Mouse (Mus musculus): ENCODE results near the gene Scgb1b19. TPM values are rescaled to one million over a fixed set of nuclear protein-coding genes. Genes with fewer than 3 reads are reported as not detected.
"Not testable (repeated sequence)": the region's sequence is repeated elsewhere in the genome, so short reads cannot be mapped to it uniquely, and the experiment has no call there.

Scgb1b19 gene
- not detected in 2 replicates for polyA plus RNA-seq (2015; fragmentation: Nextera tagmentation; extraction: Ambion mirVana)

GRCm38 (mm10) chr7:33286991-33287390 lies at the start of gene Scgb1b19:
Gene Scgb1b19, plus strand, starts transcription at chr7:33287291.
- not testable (repeated sequence) for ATAC-seq (ENCODE audit: insufficient number of reproducible peaks, insufficient read depth, low FRiP score, low TSS enrichment, low read depth); H3K27me3 ChIP-seq; H3K27ac ChIP-seq; H3K4me2 ChIP-seq; H3K9ac ChIP-seq; H3K9me3 ChIP-seq; H3K4me1 ChIP-seq; H3K4me3 ChIP-seq; H3K36me3 ChIP-seq
- WGBS, result 58% methylated on average over 3 of the region's 3 CpGs

GRCm38 (mm10) chr7:33280238-33280637 lies 6.9 kb upstream of the Scgb1b19 start, which contains the start of gene Scgb2b19:
Gene Scgb2b19, minus strand, starts transcription at chr7:33280338.
- H3K27me3 ChIP-seq; H3K4me3 ChIP-seq; H3K36me3 ChIP-seq; H3K4me1 ChIP-seq; H3K27ac ChIP-seq; H3K9me3 ChIP-seq; ATAC-seq (ENCODE audit: insufficient number of reproducible peaks, insufficient read depth, low FRiP score, low TSS enrichment, low read depth); H3K4me2 ChIP-seq; H3K9ac ChIP-seq: not testable (repeated sequence)

Other genes with a start within 250 kb of the Scgb1b19 start
- gene Scgb2b17, start 230.7 kb upstream of the Scgb1b19 start, polyA plus RNA-seq (2015; fragmentation: Nextera tagmentation; extraction: Ambion mirVana), result not detected in 2 replicates
- not detected in 2 replicates for gene Scgb1b17, start 223.8 kb upstream of the Scgb1b19 start, polyA plus RNA-seq (2015; fragmentation: Nextera tagmentation; extraction: Ambion mirVana)
- gene Scgb2b18, start 113.4 kb upstream of the Scgb1b19 start, polyA plus RNA-seq (2015; fragmentation: Nextera tagmentation; extraction: Ambion mirVana), result not detected in 2 replicates
- gene Scgb1b18, start 101.7 kb upstream of the Scgb1b19 start, polyA plus RNA-seq (2015; fragmentation: Nextera tagmentation; extraction: Ambion mirVana), result not detected in 2 replicates
- gene Scgb2b19, start 7.0 kb upstream of the Scgb1b19 start, polyA plus RNA-seq (2015; fragmentation: Nextera tagmentation; extraction: Ambion mirVana), result not detected in 2 replicates
- not detected in 2 replicates for gene Scgb2b20, start 79.0 kb downstream of the Scgb1b19 start, polyA plus RNA-seq (2015; fragmentation: Nextera tagmentation; extraction: Ambion mirVana)
- not detected in 2 replicates for gene Scgb1b20, start 85.9 kb downstream of the Scgb1b19 start, polyA plus RNA-seq (2015; fragmentation: Nextera tagmentation; extraction: Ambion mirVana)
- not detected in 2 replicates for gene Scgb2b21, start 233.2 kb downstream of the Scgb1b19 start, polyA plus RNA-seq (2015; fragmentation: Nextera tagmentation; extraction: Ambion mirVana)

Data from embryonic facial prominence, embryonic 13.5 days (tissue).